Mouse (Mus musculus) embryo, embryonic 9.5 days (tissue): ENCODE data around the gene Thsd4.

Experiments
- DNase-seq: peaks from one replicate; pipeline ENCODE4 v3.0.0-alpha.2; 2017; ENCODE audit errors: extremely low spot score

Thsd4 gene

GRCm38 (mm10) chr9:60517148-60517547, 4.7 kb downstream of the Thsd4 start:
- peak; percentile 88 for DNase-seq

- DNase-seq, result no peak
Observed at GRCm38 (mm10) chr9:60516379-60516778, 5.5 kb downstream of the Thsd4 start.

- DNase-seq, result peak; percentile 57
Observed at GRCm38 (mm10) chr9:60513329-60513788, 8.5 kb downstream of the Thsd4 start.

- DNase-seq, result peak; percentile 9
Observed at GRCm38 (mm10) chr9:60510876-60511275, 11.0 kb downstream of the Thsd4 start.

- DNase-seq, result no peak
Observed at GRCm38 (mm10) chr9:60506136-60506535, 15.7 kb downstream of the Thsd4 start.

GRCm38 (mm10) chr9:60504378-60505285, 17.2 kb downstream of the Thsd4 start:
- DNase-seq, result no peak

- DNase-seq, result no peak
Observed at GRCm38 (mm10) chr9:60502220-60502619, 19.6 kb downstream of the Thsd4 start.

- no peak for DNase-seq
Observed at GRCm38 (mm10) chr9:60501504-60502179, 20.2 kb downstream of the Thsd4 start.

- no peak for DNase-seq
Observed at GRCm38 (mm10) chr9:60492275-60492974, 29.4 kb downstream of the Thsd4 start.

- no peak for DNase-seq
Observed at GRCm38 (mm10) chr9:60491489-60492100, 30.3 kb downstream of the Thsd4 start.

- no peak for DNase-seq
Observed at GRCm38 (mm10) chr9:60491079-60491478, 30.8 kb downstream of the Thsd4 start.

GRCm38 (mm10) chr9:60488816-60489215, 33.0 kb downstream of the Thsd4 start:
- no peak for DNase-seq

- no peak for DNase-seq
Observed at GRCm38 (mm10) chr9:60482165-60482564, 39.7 kb downstream of the Thsd4 start.

- DNase-seq, result no peak
Observed at GRCm38 (mm10) chr9:60480052-60480451, 41.8 kb downstream of the Thsd4 start.

- no peak for DNase-seq
Observed at GRCm38 (mm10) chr9:60478806-60479205, 43.0 kb downstream of the Thsd4 start.

GRCm38 (mm10) chr9:60477991-60478750, 43.7 kb downstream of the Thsd4 start:
- no peak for DNase-seq

- DNase-seq, result no peak
Observed at GRCm38 (mm10) chr9:60460010-60460982, 61.5 kb downstream of the Thsd4 start.

GRCm38 (mm10) chr9:60458468-60458962, 63.3 kb downstream of the Thsd4 start:
- no peak for DNase-seq

- DNase-seq, result no peak
Observed at GRCm38 (mm10) chr9:60457359-60458210, 64.3 kb downstream of the Thsd4 start.
